In the genomic region with DNA sequence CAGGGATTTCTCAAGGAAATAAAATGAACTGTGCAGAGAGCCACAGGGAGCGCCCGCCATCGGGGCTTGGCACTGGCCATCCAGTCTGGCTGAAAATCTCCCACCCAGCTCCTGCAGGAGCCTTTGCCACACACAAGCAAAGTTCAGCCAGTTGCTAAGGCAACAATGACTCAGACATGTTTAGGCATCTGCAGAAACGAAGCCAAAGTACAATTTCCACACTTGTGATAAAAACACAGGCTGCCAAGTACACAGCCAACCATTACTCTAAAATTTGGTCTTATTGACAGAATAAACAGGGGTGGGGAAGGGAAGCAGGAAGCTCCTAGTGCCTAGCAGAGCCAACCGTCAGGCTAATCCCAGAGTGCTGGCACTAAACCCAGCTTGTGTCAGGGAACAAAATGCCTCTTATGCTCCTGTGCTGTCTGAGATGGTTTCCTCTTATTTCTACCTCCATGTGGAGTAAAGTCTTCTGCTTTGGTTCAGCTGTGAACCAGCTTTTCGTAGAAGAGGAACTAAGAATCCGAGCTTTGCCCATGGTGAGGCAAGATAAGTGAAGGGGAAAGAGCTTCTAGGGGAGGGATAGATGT, we compare ENCODE assay signal across 9 mouse cellular contexts. TPM values are rescaled to one million over a fixed set of nuclear protein-coding genes. Genes with fewer than 3 reads are reported as not detected.
A peak's percentile ranks its signal among the peaks of the same experiment; 100 is the strongest.
DNase-seq lines count a peak whose midpoint lies in the region; ATAC-seq and TF ChIP-seq lines count a peak whose summit lies in the region.
"Had no signal": no experiment of that assay in that cellular context is flagged by ENCODE, and none has a peak within 500 bp of the region (broad histone marks: within the 10 kb centered on the region; RNA-seq: fewer than 3 reads in every experiment).

No protein-coding gene starts in this region.

- H3K27me3 ChIP-seq in midbrain, postnatal 0 days (ENCODE audit: insufficient read depth, low read length), result no peaks in the 10 kb centered on the region
- H3K27me3 ChIP-seq in midbrain, embryonic 10.5 days (ENCODE audit: low read depth, poor library complexity, severe bottlenecking), result no peaks in the 10 kb centered on the region
- no peaks in the 10 kb centered on the region for H3K27me3 ChIP-seq in intestine, embryonic 14.5 days (replicated peaks; ENCODE audit: control insufficient read depth, insufficient read depth, low read length)
- H3K27me3 ChIP-seq in liver, embryonic 14.5 days (ENCODE audit: control insufficient read depth, insufficient read depth, low read length), result no peaks in the 10 kb centered on the region
- no peaks in the 10 kb centered on the region for H3K27me3 ChIP-seq in stomach, embryonic 16.5 days (ENCODE audit: control insufficient read depth, insufficient read depth, low read length)

- no peak for TF ChIP-seq EP300 in liver, embryonic 14.5 days (IDR thresholded peaks at IDR 0.05; ENCODE audit: low read depth)

- 60% methylated on average over 7 of the region's 7 CpGs for WGBS in midbrain, postnatal 0 days
- 90% methylated on average over 7 of the region's 7 CpGs for WGBS in midbrain, embryonic 10.5 days
- 59% methylated on average over 7 of the region's 7 CpGs for WGBS in intestine, embryonic 14.5 days
- 47% methylated on average over 7 of the region's 7 CpGs for WGBS in liver, embryonic 14.5 days (ENCODE audit: insufficient replicate concordance)
- WGBS in stomach, embryonic 16.5 days, result 45% methylated on average over 7 of the region's 7 CpGs

- peak overlapping the region; percentile 43; the same call in 1 of the 2 replicates for H3K27ac ChIP-seq in midbrain, postnatal 0 days (ENCODE audit: low read depth, low read length)
- no peak overlapping the region for H3K27ac ChIP-seq in midbrain, embryonic 10.5 days (replicated peaks)
- peak overlapping the region; percentile 35; the same call in 1 of the 2 replicates for H3K27ac ChIP-seq in brown adipose tissue, adult 24 weeks (replicated peaks; ENCODE audit: low read depth, low read length)
- H3K27ac ChIP-seq in intestine, embryonic 14.5 days (ENCODE audit: low read depth), result peak overlapping the region; percentile 1; the same call in 1 of the 2 replicates
- no peak overlapping the region for H3K27ac ChIP-seq in liver, embryonic 14.5 days
- peak overlapping the region; percentile 62 for H3K27ac ChIP-seq in stomach, embryonic 16.5 days (ENCODE audit: low read length)

- no peaks in the 10 kb centered on the region for H3K4me1 ChIP-seq in midbrain, postnatal 0 days (ENCODE audit: insufficient read depth, low read length)
- peaks cover 28% of the 10 kb centered on the region for H3K4me1 ChIP-seq in midbrain, embryonic 10.5 days
- peaks cover 39% of the 10 kb centered on the region for H3K4me1 ChIP-seq in brown adipose tissue, adult 24 weeks (ENCODE audit: control insufficient read depth, insufficient read depth, insufficient read length, low read length)
- H3K4me1 ChIP-seq in intestine, embryonic 14.5 days (replicated peaks; ENCODE audit: control insufficient read depth, insufficient read depth, low read length), result peaks cover 35% of the 10 kb centered on the region
- H3K4me1 ChIP-seq in liver, embryonic 14.5 days (replicated peaks; ENCODE audit: control insufficient read depth in 2 of 2, insufficient read depth in 2 of 2, low read length in 1 of 2), result peaks cover 9 to 58% of the 10 kb centered on the region in 2 experiments
- H3K4me1 ChIP-seq in stomach, embryonic 16.5 days (ENCODE audit: control insufficient read depth, insufficient read depth, low read length), result peaks cover 39% of the 10 kb centered on the region

- no peak for ATAC-seq in midbrain, postnatal 0 days (ENCODE audit: low FRiP score)
- peak; percentile 48; the same call in 1 of the 2 replicates for ATAC-seq in intestine, embryonic 14.5 days (replicated peaks; ENCODE audit: low FRiP score, low TSS enrichment, low read depth)
- peak; percentile 17; the same call in 1 of the 2 replicates for ATAC-seq in liver, embryonic 14.5 days (ENCODE audit: insufficient read depth)
- ATAC-seq in stomach, embryonic 16.5 days (ENCODE audit: insufficient read depth, low FRiP score), result peak; percentile 65; the same call in 1 of the 2 replicates

- DNase-seq in midbrain, postnatal 0 days (ENCODE audit: low spot score), result peak; percentile 80
- no peak for DNase-seq in midbrain, embryonic 10.5 days (ENCODE audit: low spot score)
- DNase-seq in intestine, embryonic 14.5 days (ENCODE audit: low spot score), result no peak
- no peak for DNase-seq in liver, embryonic 14.5 days (ENCODE audit: low read depth in 3 of 3, low spot score in 3 of 3)
- no peak for DNase-seq in right cerebral cortex, postnatal 36 days (ENCODE audit: low spot score in 2 of 2)
- DNase-seq in testis, postnatal 14 days (ENCODE audit: low spot score), result no peak

- H3K36me3 ChIP-seq in midbrain, postnatal 0 days (ENCODE audit: insufficient read depth, low read length), result no peaks in the 10 kb centered on the region
- H3K36me3 ChIP-seq in midbrain, embryonic 10.5 days, result no peaks in the 10 kb centered on the region
- no peaks in the 10 kb centered on the region for H3K36me3 ChIP-seq in intestine, embryonic 14.5 days (ENCODE audit: control insufficient read depth, insufficient read depth, low read length)
- no peaks in the 10 kb centered on the region for H3K36me3 ChIP-seq in liver, embryonic 14.5 days (replicated peaks; ENCODE audit: control insufficient read depth, insufficient read depth, low read depth)
- no peaks in the 10 kb centered on the region for H3K36me3 ChIP-seq in stomach, embryonic 16.5 days (ENCODE audit: control insufficient read depth, insufficient read depth, low read length)

- no peak overlapping the region for H3K4me2 ChIP-seq in midbrain, postnatal 0 days (ENCODE audit: low read depth, low read length, poor library complexity, severe bottlenecking)
- no peak overlapping the region for H3K4me2 ChIP-seq in intestine, embryonic 14.5 days (ENCODE audit: low read length)
- no peak overlapping the region for H3K4me2 ChIP-seq in liver, embryonic 14.5 days (ENCODE audit: low read depth)
- no peak overlapping the region for H3K4me2 ChIP-seq in stomach, embryonic 16.5 days (ENCODE audit: low read depth, low read length)

- H3K9me3 ChIP-seq in midbrain, postnatal 0 days (ENCODE audit: low read length), result no peaks in the 10 kb centered on the region
- no peaks in the 10 kb centered on the region for H3K9me3 ChIP-seq in midbrain, embryonic 10.5 days (replicated peaks)
- H3K9me3 ChIP-seq in intestine, embryonic 14.5 days (ENCODE audit: control insufficient read depth, low read length), result no peaks in the 10 kb centered on the region
- no peaks in the 10 kb centered on the region for H3K9me3 ChIP-seq in liver, embryonic 14.5 days (ENCODE audit: control insufficient read depth, low read length)
- no peaks in the 10 kb centered on the region for H3K9me3 ChIP-seq in stomach, embryonic 16.5 days (replicated peaks; ENCODE audit: control insufficient read depth, low read length)

- no peak overlapping the region for H3K4me3 ChIP-seq in midbrain, postnatal 0 days (ENCODE audit: low read depth, low read length)
- no peak overlapping the region for H3K4me3 ChIP-seq in midbrain, embryonic 10.5 days
- no peak overlapping the region for H3K4me3 ChIP-seq in brown adipose tissue, adult 24 weeks (ENCODE audit: insufficient read depth, low read depth, low read length)
- no peak overlapping the region for H3K4me3 ChIP-seq in intestine, embryonic 14.5 days (ENCODE audit: low read depth, low read length)
- no peak overlapping the region for H3K4me3 ChIP-seq in liver, embryonic 14.5 days (ENCODE audit: insufficient read depth in 1 of 2, low read depth in 2 of 2, low read length in 2 of 2)
- H3K4me3 ChIP-seq in stomach, embryonic 16.5 days (replicated peaks; ENCODE audit: low read length), result no peak overlapping the region
- H3K4me3 ChIP-seq: erythroblast, embryonic 14.5 days had no signal

- TF ChIP-seq CTCF in midbrain, postnatal 0 days (IDR thresholded peaks at IDR 0.05), result no peak
- TF ChIP-seq CTCF in liver, embryonic 14.5 days (IDR thresholded peaks at IDR 0.05; ENCODE audit: low read depth), result no peak

- no peak overlapping the region for H3K9ac ChIP-seq in midbrain, postnatal 0 days (replicated peaks; ENCODE audit: low read length, poor library complexity, severe bottlenecking)
- H3K9ac ChIP-seq in intestine, embryonic 14.5 days (ENCODE audit: low read length), result no peak overlapping the region
- H3K9ac ChIP-seq in liver, embryonic 14.5 days (replicated peaks), result no peak overlapping the region
- no peak overlapping the region for H3K9ac ChIP-seq in stomach, embryonic 16.5 days (ENCODE audit: low read length)

RNA-seq across cellular contexts. Expression of a gene that starts 12.7 kb away (rescaled TPM):
- 14.6 and 21.3 TPM in 2 replicates for total RNA-seq in midbrain, postnatal 0 days (2014; rRNA removed)
- 16.2 and 16.7 TPM in 2 replicates for polyA plus RNA-seq in midbrain, postnatal 0 days (2015; fragmentation: Nextera tagmentation; extraction: Ambion mirVana)
- 55.6 TPM in 2 replicates for polyA plus RNA-seq in midbrain, embryonic 10.5 days (2016; fragmentation: Nextera tagmentation; extraction: Ambion mirVana)
- 42.5 and 50.0 TPM in 2 replicates for polyA plus RNA-seq in brown adipose tissue, adult 24 weeks (2012; ENCODE audit: insufficient read depth, insufficient read length, missing spikeins)
- polyA plus RNA-seq in intestine, embryonic 14.5 days (2014; fragmentation: Nextera tagmentation; extraction: Ambion mirVana), result 61.0 and 63.9 TPM in 2 replicates
- polyA plus RNA-seq in liver, embryonic 14.5 days (2012; rRNA removed), result 30.1 and 39.7 TPM in 2 replicates
- 32.8 and 37.6 TPM in 2 replicates for polyA plus RNA-seq in liver, embryonic 14.5 days (2014; fragmentation: Nextera tagmentation; extraction: Ambion mirVana)
- polyA plus RNA-seq in stomach, embryonic 16.5 days (2015; fragmentation: Nextera tagmentation; extraction: Ambion mirVana), result 64.5 and 67.9 TPM in 2 replicates

RNA-seq across cellular contexts. Expression of a gene that starts 59.0 kb away (rescaled TPM):
- total RNA-seq in midbrain, postnatal 0 days (2014; rRNA removed), result 57.8 and 60.7 TPM in 2 replicates
- 119 and 123 TPM in 2 replicates for polyA plus RNA-seq in midbrain, postnatal 0 days (2015; fragmentation: Nextera tagmentation; extraction: Ambion mirVana)
- polyA plus RNA-seq in midbrain, embryonic 10.5 days (2016; fragmentation: Nextera tagmentation; extraction: Ambion mirVana), result 34.3 and 42.6 TPM in 2 replicates
- 6.0 and 7.2 TPM in 2 replicates for polyA plus RNA-seq in brown adipose tissue, adult 24 weeks (2012; ENCODE audit: insufficient read depth, insufficient read length, missing spikeins)
- polyA plus RNA-seq in intestine, embryonic 14.5 days (2014; fragmentation: Nextera tagmentation; extraction: Ambion mirVana), result 12.6 and 15.3 TPM in 2 replicates
- polyA plus RNA-seq in liver, embryonic 14.5 days (2012; rRNA removed), result 3.5 and 3.7 TPM in 2 replicates
- polyA plus RNA-seq in liver, embryonic 14.5 days (2014; fragmentation: Nextera tagmentation; extraction: Ambion mirVana), result 1.9 and 2.7 TPM in 2 replicates
- 20.9 and 21.0 TPM in 2 replicates for polyA plus RNA-seq in stomach, embryonic 16.5 days (2015; fragmentation: Nextera tagmentation; extraction: Ambion mirVana)

Comparison
In these comparisons a context has a peak if more than half of its experiments do, and no peak if none do; other contexts are left out.
1. H3K27ac ChIP-seq: peak in midbrain, postnatal 0 days (single experiment), brown adipose tissue, adult 24 weeks (single experiment), intestine, embryonic 14.5 days (single experiment) and stomach, embryonic 16.5 days (single experiment); none in midbrain, embryonic 10.5 days (single experiment) and liver, embryonic 14.5 days (single experiment).